In the genomic region with DNA sequence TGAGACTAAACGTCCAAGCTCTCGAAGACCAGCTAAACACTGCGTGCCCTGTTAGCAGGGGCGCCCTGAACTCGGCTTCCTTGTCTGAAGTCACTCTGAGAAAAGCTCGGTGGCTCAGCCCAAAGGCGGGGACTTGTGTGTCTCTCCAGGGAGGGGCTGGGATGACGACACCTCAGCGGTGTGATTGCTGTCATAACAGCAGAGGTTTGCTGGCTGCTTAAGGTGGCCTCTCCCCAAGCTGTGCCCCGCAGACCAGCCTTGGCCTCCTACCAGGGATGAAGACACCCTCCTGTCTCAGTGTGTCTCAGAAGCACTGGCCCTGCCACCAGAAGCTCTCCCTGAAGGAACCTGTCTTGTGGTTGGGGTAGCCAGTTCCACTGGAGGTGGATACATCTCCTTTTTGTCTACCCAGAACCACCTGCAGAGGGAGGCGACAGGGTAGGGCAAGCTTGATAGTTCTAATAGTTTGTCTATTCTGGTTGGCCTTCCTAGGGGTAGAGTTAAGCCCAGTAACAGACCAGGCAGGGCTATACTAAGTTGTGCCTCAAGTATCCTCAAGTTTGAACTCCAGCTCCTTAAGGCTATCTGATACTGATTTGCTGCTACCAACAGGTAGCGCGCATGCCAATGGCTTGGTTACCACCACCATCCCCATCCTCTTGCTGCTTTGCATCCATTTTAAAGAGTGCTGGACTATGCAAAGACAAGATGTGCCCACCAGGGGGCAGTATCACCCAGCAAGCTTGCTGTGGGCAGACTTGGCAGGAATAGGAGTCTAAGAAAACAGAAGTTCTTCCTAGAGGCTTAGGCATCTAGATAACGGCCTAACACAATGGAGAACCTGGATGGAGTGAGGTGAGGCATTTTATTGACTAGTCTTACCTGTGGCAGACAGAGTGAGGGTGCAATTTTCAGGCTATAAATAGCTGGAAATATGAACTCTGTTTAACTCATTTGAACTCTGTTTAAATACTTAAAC, we compare ENCODE assay signal across 8 mouse cellular contexts.
DNase-seq lines count a peak whose midpoint lies in the region; ATAC-seq and TF ChIP-seq lines count a peak whose summit lies in the region.

No protein-coding gene starts in this region.

- H3K27me3 ChIP-seq in hindbrain, embryonic 11.5 days (ENCODE audit: control insufficient read depth, insufficient read depth, low read length) = no peaks in the 10 kb centered on the region
- H3K27me3 ChIP-seq in hindbrain, embryonic 13.5 days = no peaks in the 10 kb centered on the region
- no peaks in the 10 kb centered on the region for H3K27me3 ChIP-seq in forebrain, embryonic 14.5 days (replicated peaks; ENCODE audit: control insufficient read depth, insufficient read depth, low read length)
- no peaks in the 10 kb centered on the region for H3K27me3 ChIP-seq in hindbrain, postnatal 0 days (ENCODE audit: insufficient read depth, low read length)
- no peaks in the 10 kb centered on the region for H3K27me3 ChIP-seq in stomach, embryonic 16.5 days (ENCODE audit: control insufficient read depth, insufficient read depth, low read length)

- H3K4me1 ChIP-seq in hindbrain, embryonic 11.5 days (replicated peaks; ENCODE audit: control insufficient read depth, insufficient read depth, low read length) = no peaks in the 10 kb centered on the region
- no peaks in the 10 kb centered on the region for H3K4me1 ChIP-seq in hindbrain, embryonic 13.5 days (replicated peaks)
- no peaks in the 10 kb centered on the region for H3K4me1 ChIP-seq in forebrain, embryonic 14.5 days (ENCODE audit: control insufficient read depth, insufficient read depth, low read length)
- H3K4me1 ChIP-seq in hindbrain, postnatal 0 days (ENCODE audit: insufficient read depth, low read length) = no peaks in the 10 kb centered on the region
- 0 out of 2 replicates have a peak, but pooled peaks cover 7% of the 10 kb centered on the region for H3K4me1 ChIP-seq in stomach, embryonic 16.5 days (ENCODE audit: control insufficient read depth, insufficient read depth, low read length)

- ATAC-seq in hindbrain, embryonic 11.5 days (ENCODE audit: low FRiP score) = peak; percentile 22; the same call in 1 of the 2 replicates
- ATAC-seq in hindbrain, embryonic 13.5 days (ENCODE audit: low FRiP score) = no peak
- ATAC-seq in forebrain, embryonic 14.5 days = 0 out of 2 replicates have a peak, but pooled peaks have one; percentile 37
- ATAC-seq in hindbrain, postnatal 0 days = peak; percentile 59; the same call in 1 of the 2 replicates
- peak; percentile 34; the same call in 1 of the 2 replicates for ATAC-seq in stomach, embryonic 16.5 days (ENCODE audit: insufficient read depth, low FRiP score)

- no peak overlapping the region for H3K27ac ChIP-seq in hindbrain, embryonic 11.5 days (ENCODE audit: low read depth, low read length)
- H3K27ac ChIP-seq in hindbrain, embryonic 13.5 days = no peak overlapping the region
- no peak overlapping the region for H3K27ac ChIP-seq in forebrain, embryonic 14.5 days (ENCODE audit: low read depth, low read length)
- no peak overlapping the region for H3K27ac ChIP-seq in hindbrain, postnatal 0 days
- H3K27ac ChIP-seq in stomach, embryonic 16.5 days (ENCODE audit: low read length) = peak overlapping the region; percentile 27

- TF ChIP-seq CTCF in hindbrain, postnatal 0 days (IDR thresholded peaks at IDR 0.05; ENCODE audit: low read depth) = peak; percentile 86

- no peaks in the 10 kb centered on the region for H3K9me3 ChIP-seq in hindbrain, embryonic 11.5 days (ENCODE audit: control insufficient read depth, low read length)
- H3K9me3 ChIP-seq in hindbrain, embryonic 13.5 days = no peaks in the 10 kb centered on the region
- no peaks in the 10 kb centered on the region for H3K9me3 ChIP-seq in forebrain, embryonic 14.5 days (replicated peaks; ENCODE audit: control insufficient read depth, low read length)
- H3K9me3 ChIP-seq in hindbrain, postnatal 0 days (ENCODE audit: low read length) = no peaks in the 10 kb centered on the region
- H3K9me3 ChIP-seq in stomach, embryonic 16.5 days (replicated peaks; ENCODE audit: control insufficient read depth, low read length) = no peaks in the 10 kb centered on the region

- no peak overlapping the region for H3K9ac ChIP-seq in hindbrain, embryonic 11.5 days (ENCODE audit: low read depth, low read length)
- H3K9ac ChIP-seq in hindbrain, embryonic 13.5 days = no peak overlapping the region
- no peak overlapping the region for H3K9ac ChIP-seq in forebrain, embryonic 14.5 days (ENCODE audit: low read length)
- H3K9ac ChIP-seq in hindbrain, postnatal 0 days (replicated peaks; ENCODE audit: low read length) = no peak overlapping the region
- no peak overlapping the region for H3K9ac ChIP-seq in stomach, embryonic 16.5 days (ENCODE audit: low read length)

- H3K36me3 ChIP-seq in hindbrain, embryonic 11.5 days (ENCODE audit: control insufficient read depth, insufficient read depth, low read length) = no peaks in the 10 kb centered on the region
- peaks cover 48% of the 10 kb centered on the region for H3K36me3 ChIP-seq in hindbrain, embryonic 13.5 days
- peaks cover 41% of the 10 kb centered on the region for H3K36me3 ChIP-seq in forebrain, embryonic 14.5 days (ENCODE audit: control insufficient read depth, insufficient read depth, low read length)
- peaks cover 8% of the 10 kb centered on the region; the same call in 1 of the 2 replicates for H3K36me3 ChIP-seq in hindbrain, postnatal 0 days (ENCODE audit: insufficient read depth, low read length)
- peaks cover 5% of the 10 kb centered on the region; the same call in 1 of the 2 replicates for H3K36me3 ChIP-seq in stomach, embryonic 16.5 days (ENCODE audit: control insufficient read depth, insufficient read depth, low read length)

- no peak overlapping the region for H3K4me3 ChIP-seq in hindbrain, embryonic 11.5 days (ENCODE audit: low read depth, low read length)
- no peak overlapping the region for H3K4me3 ChIP-seq in hindbrain, embryonic 13.5 days
- H3K4me3 ChIP-seq in forebrain, embryonic 14.5 days (ENCODE audit: low read depth, low read length) = no peak overlapping the region
- no peak overlapping the region for H3K4me3 ChIP-seq in hindbrain, postnatal 0 days (ENCODE audit: low read length)
- H3K4me3 ChIP-seq in stomach, embryonic 16.5 days (replicated peaks; ENCODE audit: low read length) = no peak overlapping the region

- peak; percentile 87 for DNase-seq in hindbrain, embryonic 11.5 days (ENCODE audit: low spot score)
- peak; percentile 70 for DNase-seq in c-Kit-positive CD71-negative TER-119-negative erythroid progenitor cells, embryonic 14.5 days (ENCODE audit: low read depth)
- peak; percentile 70 for DNase-seq in forebrain, embryonic 14.5 days (ENCODE audit: low spot score)
- peak; percentile 83 for DNase-seq in hindbrain, postnatal 0 days (ENCODE audit: low spot score)
- peak; percentile 75 to 83 for DNase-seq in left cerebral cortex, adult 18-20 months (ENCODE audit: low spot score in 2 of 2)
- DNase-seq in mesoderm, embryonic 11.5 days (ENCODE audit: low read depth, low spot score) = peak; percentile 85

- no peak overlapping the region for H3K4me2 ChIP-seq in hindbrain, embryonic 11.5 days (replicated peaks; ENCODE audit: low read depth, low read length)
- H3K4me2 ChIP-seq in hindbrain, embryonic 13.5 days = no peak overlapping the region
- H3K4me2 ChIP-seq in forebrain, embryonic 14.5 days (ENCODE audit: low read length) = no peak overlapping the region
- H3K4me2 ChIP-seq in hindbrain, postnatal 0 days (ENCODE audit: low read depth, low read length) = no peak overlapping the region
- no peak overlapping the region for H3K4me2 ChIP-seq in stomach, embryonic 16.5 days (ENCODE audit: low read depth, low read length)

- WGBS in hindbrain, embryonic 11.5 days = 84% methylated on average over 14 of the region's 14 CpGs
- WGBS in hindbrain, embryonic 13.5 days = 84% methylated on average over 14 of the region's 14 CpGs
- 69% methylated on average over 14 of the region's 14 CpGs for WGBS in forebrain, embryonic 14.5 days
- 80% methylated on average over 14 of the region's 14 CpGs for WGBS in hindbrain, postnatal 0 days
- WGBS in stomach, embryonic 16.5 days = 74% methylated on average over 14 of the region's 14 CpGs
